Mouse (Mus musculus) stomach, postnatal 0 days (tissue): ENCODE results near the gene Unc80. TPM values are rescaled to one million over a fixed set of nuclear protein-coding genes. Genes with fewer than 3 reads are reported as not detected.
A peak's percentile ranks its signal among the peaks of the same experiment; 100 is the strongest.

Source experiments
- ATAC-seq: fragments of 200-750 bp; cut with Nextera tagmentation; 2 replicates; pipeline ENCODE4 v1.8.0; 2017; ENCODE audit not compliant: low FRiP score, low TSS enrichment
- DNase-seq: peaks from one replicate; pipeline ENCODE4 v3.0.0-alpha.2; 2016; ENCODE audit warnings: low spot score
- H3K27ac ChIP-seq: fragments of 300-500 bp; sonication (generic); replicated peaks from 2 replicates; pipeline ENCODE4 v1.5.1; 2014; ENCODE audit warnings: mild to moderate bottlenecking, control low read depth
- H3K27me3 ChIP-seq: fragments of 300-500 bp; sonication (generic); 2 replicates; pipeline ENCODE4 v1.6.1; 2014; ENCODE audit warnings: low read length; ENCODE audit not compliant: control insufficient read depth, insufficient read depth
- H3K36me3 ChIP-seq: fragments of 300-500 bp; sonication (generic); 2 replicates; pipeline ENCODE4 v1.6.1; 2014; ENCODE audit warnings: low read length, mixed read lengths; ENCODE audit not compliant: control insufficient read depth, insufficient read depth
- H3K4me1 ChIP-seq: fragments of 300-500 bp; sonication (generic); replicated peaks from 2 replicates; pipeline ENCODE4 v1.6.1; 2014; ENCODE audit warnings: antibody characterized with exemption; ENCODE audit not compliant: control insufficient read depth, insufficient read depth
- H3K4me2 ChIP-seq: fragments of 300-500 bp; sonication (generic); replicated peaks from 2 replicates; pipeline ENCODE4 v1.6.1; 2014; ENCODE audit warnings: low read depth, mild to moderate bottlenecking, control low read depth, moderate library complexity
- H3K4me3 ChIP-seq: fragments of 300-500 bp; sonication (generic); 2 replicates; pipeline ENCODE4 v1.5.1; 2014; ENCODE audit warnings: low read depth, low read length, control low read depth
- H3K9ac ChIP-seq: fragments of 300-500 bp; sonication (generic); 2 replicates; pipeline ENCODE4 v1.6.1; 2014; ENCODE audit warnings: mild to moderate bottlenecking, low read length, control low read depth, mixed read lengths
- H3K9me3 ChIP-seq: fragments of 300-500 bp; sonication (generic); 2 replicates; pipeline ENCODE4 v1.6.1; 2016; ENCODE audit warnings: low read length; ENCODE audit not compliant: control insufficient read depth
- CTCF ChIP-seq: IDR thresholded peaks from 2 replicates; pipeline ENCODE4 v1.5.1; 2016; ENCODE audit warnings: antibody characterized with exemption, low read depth, mild to moderate bottlenecking, moderate library complexity
- EP300 ChIP-seq: optimal IDR thresholded peaks from 2 replicates; pipeline ENCODE3; 2016; ENCODE audit warnings: antibody characterized with exemption
- WGBS: fragments of 180-500 bp; shearing (Covaris S2); extraction: QIAGEN DNeasy Blood & Tissue Kit; methylation state at CpG from one replicate; pipeline ENCODE4 v1.1.7; 2014; 5-methylcytosine and 5-hydroxymethylcytosine counted together
- polyA plus RNA-seq: library from polyadenylated mRNA; unstranded; fragments of >200 nt; fragmentation: Nextera tagmentation; extraction: Ambion mirVana; gene quantifications from 2 replicates; pipeline ENCODE4 v1.2.1, GENCODE M21; 2015

Gene Unc80
- polyA plus RNA-seq, 1 experiment from 2014 or later: 0.16 TPM

GRCm38 (mm10) chr1:66449471-66449870 is 18.7 kb upstream of the Unc80 start:
- 69% methylated on average over 2 of the region's 2 CpGs for WGBS
- TF ChIP-seq EP300 (no peak), CTCF (no peak)
- H3K36me3 ChIP-seq: no peaks in the 10 kb centered on the region
- no peaks in the 10 kb centered on the region for H3K4me1 ChIP-seq
- no peak overlapping the region for H3K9ac ChIP-seq
- DNase-seq: no peak
- H3K27ac ChIP-seq: no peak overlapping the region
- no peak overlapping the region for H3K4me3 ChIP-seq
- H3K9me3 ChIP-seq: no peaks in the 10 kb centered on the region
- no peak for ATAC-seq
- no peaks in the 10 kb centered on the region for H3K27me3 ChIP-seq
- no peak overlapping the region for H3K4me2 ChIP-seq

- Histone ChIP-seq H3K4me2 (no peak overlapping the region), H3K4me3 (no peak overlapping the region), H3K27me3 (no peaks in the 10 kb centered on the region), H3K4me1 (no peaks in the 10 kb centered on the region), H3K36me3 (no peaks in the 10 kb centered on the region), H3K9ac (no peak overlapping the region), H3K27ac (no peak overlapping the region), H3K9me3 (no peaks in the 10 kb centered on the region)
- ATAC-seq: no peak
- WGBS: 45% methylated on average over 2 of the region's 2 CpGs
- no peak for TF ChIP-seq EP300
- TF ChIP-seq CTCF: no peak
- DNase-seq: no peak
Observed at GRCm38 (mm10) chr1:66456580-66456979, 11.6 kb upstream of the Unc80 start.

- H3K27me3 ChIP-seq: no peaks in the 10 kb centered on the region
- no peak overlapping the region for H3K4me2 ChIP-seq
- H3K4me3 ChIP-seq: no peak overlapping the region
- H3K27ac ChIP-seq: no peak overlapping the region
- ATAC-seq (no peak), DNase-seq (no peak)
- no peak overlapping the region for H3K9ac ChIP-seq
- H3K36me3 ChIP-seq: no peaks in the 10 kb centered on the region
- 71% methylated on average over 3 of the region's 3 CpGs for WGBS
- H3K4me1 ChIP-seq: no peaks in the 10 kb centered on the region
- no peaks in the 10 kb centered on the region for H3K9me3 ChIP-seq
- TF ChIP-seq EP300 (no peak), CTCF (no peak)
Observed at GRCm38 (mm10) chr1:66457747-66458146, 10.4 kb upstream of the Unc80 start.

GRCm38 (mm10) chr1:66459394-66459793 is 8.8 kb upstream of the Unc80 start:
- no peaks in the 10 kb centered on the region for H3K27me3 ChIP-seq
- no peaks in the 10 kb centered on the region for H3K36me3 ChIP-seq
- no peaks in the 10 kb centered on the region for H3K4me1 ChIP-seq
- H3K9me3 ChIP-seq: no peaks in the 10 kb centered on the region
- DNase-seq (no peak), ATAC-seq (no peak)
- WGBS: 55% methylated on average over 3 of the region's 3 CpGs
- H3K9ac ChIP-seq: no peak overlapping the region
- H3K4me3 ChIP-seq: no peak overlapping the region
- no peak overlapping the region for H3K27ac ChIP-seq
- TF ChIP-seq EP300: no peak
- TF ChIP-seq CTCF: no peak
- H3K4me2 ChIP-seq: no peak overlapping the region

- no peak overlapping the region for H3K9ac ChIP-seq
Observed at GRCm38 (mm10) chr1:66460850-66461249, 7.3 kb upstream of the Unc80 start.

GRCm38 (mm10) chr1:66468704-66469020 is 495 bp downstream of the Unc80 start:
- no peak overlapping the region for H3K27ac ChIP-seq
- no peaks in the 10 kb centered on the region for H3K9me3 ChIP-seq
- no peaks in the 10 kb centered on the region for H3K4me1 ChIP-seq
- DNase-seq (no peak), ATAC-seq (no peak)
- H3K27me3 ChIP-seq: no peaks in the 10 kb centered on the region; the same call in 1 of the 2 replicates
- TF ChIP-seq EP300: no peak
- TF ChIP-seq CTCF: no peak
- H3K4me2 ChIP-seq: no peak overlapping the region; the same call in 1 of the 2 replicates
- 18% methylated on average over 3 of the region's 3 CpGs for WGBS
- no peak overlapping the region for H3K9ac ChIP-seq
- H3K4me3 ChIP-seq: peak overlapping the region; percentile 34; the same call in 1 of the 2 replicates
- no peaks in the 10 kb centered on the region for H3K36me3 ChIP-seq

More at GRCm38 (mm10) chr1:66460850-66461249, 7.3 kb upstream of the Unc80 start:
- Histone ChIP-seq H3K4me2 (no peak overlapping the region), H3K4me3 (no peak overlapping the region), H3K9me3 (no peaks in the 10 kb centered on the region), H3K27ac (no peak overlapping the region), H3K4me1 (no peaks in the 10 kb centered on the region), H3K36me3 (no peaks in the 10 kb centered on the region), H3K27me3 (no peaks in the 10 kb centered on the region)
- DNase-seq (no peak), ATAC-seq (no peak)
- no peak for TF ChIP-seq CTCF
- no peak for TF ChIP-seq EP300
- WGBS: 57% methylated on average over 4 of the region's 4 CpGs

GRCm38 (mm10) chr1:66482751-66483150 is 14.6 kb downstream of the Unc80 start:
- DNase-seq: no peak
- H3K9me3 ChIP-seq: no peaks in the 10 kb centered on the region
- no peaks in the 10 kb centered on the region for H3K27me3 ChIP-seq
- H3K4me3 ChIP-seq: no peak overlapping the region
- no peak overlapping the region for H3K9ac ChIP-seq
- H3K4me1 ChIP-seq: no peaks in the 10 kb centered on the region
- WGBS: 72% methylated on average over 3 of the region's 3 CpGs
- TF ChIP-seq CTCF: no peak
- no peak for TF ChIP-seq EP300
- no peak for ATAC-seq
- H3K27ac ChIP-seq: no peak overlapping the region
- no peaks in the 10 kb centered on the region for H3K36me3 ChIP-seq
- H3K4me2 ChIP-seq: no peak overlapping the region
